Mouse (Mus musculus) natural killer cell, adult 2 months (primary cell): ENCODE measurements around the gene H2-DMb2.

ENCODE experiments used
- DNase-seq, 2 experiments: peaks; one replicate each; pipeline ENCODE4 v3.0.0; 2022; ENCODE audit warnings: low spot score in 2 of 2

The H2-DMb2 gene

DNA sequence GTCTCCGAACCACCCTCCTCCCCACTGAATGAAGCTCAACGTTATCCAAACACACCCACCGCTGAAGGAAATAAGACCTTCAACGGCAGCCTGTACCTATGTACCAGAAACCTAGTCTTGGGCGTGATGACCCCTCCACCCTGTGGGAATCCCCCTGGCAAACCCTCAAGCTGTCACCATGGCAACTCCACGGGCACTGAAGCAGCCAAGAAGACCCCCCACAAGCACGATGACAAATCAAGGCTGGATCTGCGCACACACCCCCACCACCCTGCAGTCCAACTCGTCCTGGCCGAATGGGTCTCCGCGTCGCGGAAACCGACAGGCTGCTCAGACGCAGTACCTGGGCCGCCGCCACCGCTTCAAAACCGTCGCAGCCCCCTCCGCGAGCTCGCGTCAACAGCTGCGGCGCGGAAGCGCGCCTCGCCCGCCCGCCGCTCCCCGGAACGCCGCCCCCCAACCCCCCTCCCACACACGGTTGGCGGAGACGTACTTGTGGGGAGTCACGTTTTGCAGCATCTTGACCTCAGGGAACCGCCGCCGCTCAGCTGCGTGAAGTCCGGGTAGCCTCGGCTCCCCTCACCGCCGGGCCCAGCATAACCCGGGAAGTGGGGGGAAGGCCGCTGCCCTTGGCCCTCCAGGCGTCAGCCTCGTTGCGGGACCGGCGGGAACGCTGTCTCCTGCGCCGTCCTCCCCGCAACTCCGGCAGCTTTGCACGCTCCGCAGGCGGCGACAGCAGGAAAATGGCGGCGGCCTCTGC is 24.8 kb upstream of the H2-DMb2 start:
- DNase-seq, result peak; percentile 55 to 59

DNA sequence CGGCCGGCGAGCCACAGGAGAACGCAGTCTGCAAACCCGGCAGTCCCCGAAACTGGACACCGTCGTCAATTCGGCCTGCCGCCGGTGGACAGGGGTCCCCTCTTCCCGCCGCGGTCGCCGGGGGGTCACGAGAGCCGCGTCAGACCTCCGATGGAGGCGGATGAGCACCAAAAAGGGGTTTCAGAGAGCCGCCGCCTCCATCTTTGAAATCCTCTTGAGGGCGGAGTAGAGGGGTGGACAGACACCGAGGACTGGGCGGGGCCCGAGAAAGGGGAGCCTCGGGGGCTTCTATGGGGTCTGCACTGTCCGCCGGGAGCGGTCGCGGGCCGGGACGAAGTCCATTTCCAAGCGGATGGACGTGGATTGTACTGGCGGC is 24.2 kb upstream of the H2-DMb2 start:
- DNase-seq, result no peak

DNA sequence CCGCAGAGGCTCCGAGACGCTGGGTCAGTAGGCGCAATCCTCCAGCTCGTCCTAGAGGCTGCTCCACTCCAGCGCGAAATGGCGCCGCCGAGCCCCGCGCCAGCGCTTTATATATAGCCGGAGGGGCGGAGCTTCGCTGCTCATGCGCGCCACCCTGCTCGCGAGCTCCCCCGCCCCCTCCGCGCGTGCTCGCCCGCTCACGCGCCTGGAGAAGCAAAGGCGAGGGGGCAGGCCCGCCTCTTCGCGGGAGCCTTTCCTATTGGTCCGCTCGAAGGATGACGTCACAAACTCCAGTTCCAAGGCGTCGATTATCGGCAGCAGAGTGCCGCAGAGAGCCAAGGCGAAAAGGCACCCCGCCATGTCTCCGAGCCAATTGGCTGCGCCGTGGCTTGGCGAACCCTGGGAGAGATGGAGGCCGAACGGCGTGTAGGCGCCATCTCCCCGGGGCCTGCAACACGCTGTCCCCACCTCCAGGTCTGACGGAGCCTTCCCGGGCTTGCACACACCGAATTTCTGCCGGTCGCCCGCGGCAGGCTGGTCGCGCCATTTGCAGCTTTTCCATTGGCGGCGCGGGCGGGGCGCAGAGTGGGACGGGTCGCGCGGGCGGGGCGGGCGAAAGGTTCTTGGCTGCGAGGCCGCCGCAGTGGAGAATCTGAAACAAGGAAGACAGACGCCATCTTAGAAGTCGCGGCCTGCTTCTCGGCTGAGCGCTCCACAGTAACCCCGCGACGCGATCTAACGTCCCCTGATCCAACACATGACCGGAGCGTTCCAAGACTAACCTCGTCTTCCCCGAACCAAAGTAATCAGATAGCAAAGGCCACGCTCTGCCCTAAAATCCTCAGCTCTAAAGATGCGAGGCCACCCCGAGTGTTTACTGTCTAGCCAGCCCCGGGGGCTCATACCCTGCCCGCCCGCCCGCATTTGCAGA is 23.6 kb upstream of the H2-DMb2 start, which contains the start of gene H2-DMa:
H2-DMa (plus strand) TSS at position 293 of the 931 bp plus-strand sequence.
- peak; percentile 97 to 98 for DNase-seq

DNA sequence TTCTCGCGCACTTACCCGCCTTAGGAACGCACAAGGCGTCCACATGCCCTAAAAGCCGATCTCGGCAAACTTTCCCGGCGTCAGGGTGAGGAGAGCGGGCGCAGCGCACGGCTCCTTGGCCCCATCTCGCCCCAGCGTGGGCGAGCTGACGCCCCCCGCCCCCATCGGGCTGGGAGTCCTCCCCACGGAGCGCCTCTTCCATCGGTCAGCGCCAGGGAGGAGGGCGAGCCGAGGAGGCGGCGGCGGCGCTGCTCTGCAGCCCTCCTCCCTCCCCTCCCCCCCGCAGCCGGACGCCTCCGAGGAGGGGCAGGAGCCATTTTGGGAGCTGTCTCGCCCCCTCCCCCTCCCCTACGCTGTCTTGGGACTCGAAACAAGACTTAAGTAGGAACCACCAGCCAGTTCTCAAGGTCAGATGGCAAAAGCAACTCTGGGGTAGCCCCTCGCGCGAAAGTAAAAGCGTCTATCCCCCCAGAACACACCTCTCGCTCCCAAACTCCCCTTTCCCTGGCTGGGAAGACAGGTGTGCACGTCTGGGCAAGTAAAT is 22.9 kb upstream of the H2-DMb2 start:
- DNase-seq, result peak; percentile 57 to 68

DNA sequence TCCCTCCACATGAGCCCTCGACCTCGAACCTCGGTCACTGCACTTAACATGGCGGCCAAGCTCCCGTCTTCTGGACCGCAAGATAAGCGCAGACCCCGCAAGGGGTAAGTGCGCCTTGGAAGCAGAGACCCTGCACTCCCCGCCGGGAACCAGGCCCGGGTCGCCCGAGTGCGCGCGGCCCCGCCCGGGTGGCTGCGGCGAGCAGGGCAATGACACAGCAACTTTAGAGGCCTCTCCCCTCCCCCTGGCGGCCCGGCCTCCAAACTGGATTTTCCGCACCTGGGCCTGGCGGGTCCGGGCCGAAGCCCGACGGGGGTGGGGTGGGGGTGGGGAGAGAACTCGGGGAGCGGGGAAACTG is 22.3 kb upstream of the H2-DMb2 start:
- DNase-seq, result peak; percentile 70 to 76

DNA sequence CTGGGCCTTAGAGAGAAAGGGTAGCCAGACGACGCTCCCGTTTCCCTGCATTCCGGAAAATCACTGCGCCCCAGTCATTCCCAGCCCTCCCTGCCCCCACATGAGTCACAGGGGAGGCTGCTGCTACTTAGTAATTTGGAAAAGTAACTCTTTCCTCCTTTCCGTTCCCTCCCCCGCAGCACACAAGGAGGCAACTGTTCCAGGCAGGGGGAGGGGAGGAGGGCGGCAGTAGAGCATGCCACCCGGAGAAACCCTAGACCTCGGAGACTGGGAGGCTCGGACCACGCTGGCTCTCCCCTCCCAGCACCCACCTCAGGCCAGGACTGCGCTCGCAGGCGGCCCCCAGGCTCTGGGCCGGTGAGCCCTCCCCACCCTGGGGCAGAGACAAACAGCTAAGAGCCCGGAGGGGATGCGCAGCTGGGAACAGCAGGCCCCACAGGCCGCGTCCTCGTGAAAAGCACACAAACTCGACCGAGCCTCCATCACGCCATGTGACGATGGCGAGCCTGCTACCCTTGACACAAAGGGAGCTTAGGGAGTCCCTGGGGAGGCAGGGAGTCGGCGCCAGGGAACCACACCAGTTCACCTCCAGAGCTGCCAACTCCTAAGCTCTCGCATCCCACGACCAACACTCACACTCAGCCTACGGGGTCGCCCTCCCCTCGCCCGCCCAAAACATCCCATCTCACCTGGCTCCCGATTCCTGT is 21.8 kb upstream of the H2-DMb2 start:
- DNase-seq, result peak; percentile 43 to 53

DNA sequence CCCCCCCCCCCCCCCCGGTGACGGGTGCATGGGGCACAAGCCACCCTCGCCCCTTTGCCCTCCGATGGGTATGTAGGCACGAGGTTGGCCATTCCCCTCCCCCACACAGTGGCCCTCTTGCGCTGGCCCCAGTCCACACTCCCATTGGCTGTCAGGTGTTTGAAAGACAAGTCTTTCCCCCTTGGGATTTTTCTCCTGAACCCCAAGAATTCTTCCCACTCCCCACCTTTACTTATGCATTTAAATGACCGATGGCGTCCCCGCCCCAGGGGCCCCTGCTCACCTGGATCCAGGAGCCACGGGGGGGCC is 21.3 kb upstream of the H2-DMb2 start:
- peak in 1 of 2 experiments; percentile 41 for DNase-seq

DNA sequence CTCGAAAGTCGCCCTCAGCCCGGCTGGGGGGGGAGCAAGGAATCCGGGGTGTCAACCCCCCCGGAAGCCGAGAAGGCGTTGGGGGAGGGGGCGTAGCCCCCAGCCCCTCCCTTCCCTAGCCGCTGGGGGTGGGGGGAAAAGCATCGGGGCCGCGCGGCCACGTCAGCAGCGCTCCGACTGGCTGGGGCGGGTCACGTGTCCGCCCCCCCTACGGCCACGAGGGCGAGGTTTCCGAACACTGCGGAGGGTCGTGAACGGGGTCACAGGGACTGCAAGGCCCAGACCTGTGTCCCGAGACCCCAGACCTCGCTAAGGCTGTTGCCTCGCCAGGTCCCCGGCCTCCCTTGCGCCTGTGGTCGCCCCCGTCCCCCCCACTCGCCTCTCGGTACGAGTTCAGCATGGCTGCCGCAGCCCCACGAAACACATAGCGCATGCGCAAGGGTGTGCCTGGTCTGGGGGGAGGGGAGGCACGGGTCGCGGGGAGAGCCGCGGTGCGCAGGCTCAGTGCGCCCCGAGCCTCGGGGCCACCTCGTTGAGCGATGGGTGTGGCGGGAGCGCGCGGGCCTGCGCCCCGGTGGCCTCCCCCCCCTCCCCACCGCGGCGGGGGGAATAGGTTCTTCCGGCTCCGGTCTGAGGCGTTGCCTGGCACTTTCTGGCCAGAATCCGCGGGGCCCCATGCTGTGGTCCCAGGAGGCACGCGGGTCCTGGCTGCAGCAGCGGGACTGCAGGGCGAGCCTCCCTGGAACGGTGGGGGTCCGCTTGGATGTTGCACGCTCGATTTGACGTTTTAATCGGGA is 20.7 kb upstream of the H2-DMb2 start, which contains the start of gene Brd2:
Brd2 (minus strand) TSS at position 447 of the 797 bp plus-strand sequence.
- peak; percentile 96 to 97 for DNase-seq

DNA sequence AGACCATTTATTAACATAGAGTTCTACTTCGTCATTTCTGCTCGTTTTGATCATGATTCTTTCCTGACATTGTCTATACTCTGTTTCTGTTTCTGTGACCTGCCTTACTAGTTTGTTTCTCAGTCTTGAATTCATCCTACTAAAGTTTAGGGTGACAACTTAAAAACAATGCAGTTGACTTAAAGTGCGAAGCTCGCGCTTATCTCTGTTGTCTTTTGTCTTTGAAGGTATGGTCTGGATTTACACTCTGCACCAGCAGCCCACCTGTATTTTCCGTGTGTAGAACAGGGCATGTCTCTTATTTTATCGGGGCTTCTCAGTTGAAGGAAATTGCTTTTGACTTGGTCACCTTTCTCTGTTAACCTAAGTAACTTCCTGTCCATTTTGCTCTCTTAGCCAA is 20.0 kb upstream of the H2-DMb2 start:
- DNase-seq, result no peak

DNA sequence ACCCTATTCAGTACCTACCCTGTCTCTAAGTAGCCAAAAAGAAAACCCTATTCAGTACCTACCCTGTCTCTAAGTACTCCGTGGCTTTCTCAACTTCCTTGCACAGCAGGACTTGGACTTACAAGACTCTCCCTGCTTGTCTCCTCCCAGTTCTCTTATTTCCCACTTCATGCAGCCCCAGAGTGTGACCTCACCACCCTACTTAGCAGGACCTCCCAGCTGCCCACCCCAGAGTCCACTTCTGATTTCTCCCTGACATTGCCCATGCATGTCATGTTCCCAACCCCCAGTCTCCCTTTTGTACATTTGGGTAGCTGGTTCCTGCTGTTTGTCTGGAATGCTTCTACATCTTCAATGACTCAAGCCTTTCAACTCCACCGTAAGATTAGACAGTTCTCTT is 19.6 kb upstream of the H2-DMb2 start:
- DNase-seq, result no peak

DNA sequence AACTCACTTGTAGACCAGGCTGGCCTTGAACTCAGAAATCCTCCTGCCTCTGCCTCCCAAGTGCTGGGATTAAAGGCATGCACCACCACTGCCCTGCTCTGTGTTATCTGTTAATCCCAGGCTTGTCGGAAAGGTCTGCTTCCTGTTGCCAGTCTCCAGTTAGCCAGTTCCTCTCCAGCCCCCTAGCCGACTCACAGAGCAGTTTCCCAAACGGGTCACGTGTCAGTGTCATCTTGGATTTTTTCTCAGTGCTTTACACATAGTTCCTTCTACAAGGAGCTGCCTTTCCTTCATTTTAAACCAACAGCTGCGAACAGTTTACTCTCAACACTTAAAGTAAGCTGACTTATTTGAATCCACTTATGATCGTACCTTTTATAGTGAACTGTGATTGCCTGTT is 18.5 kb upstream of the H2-DMb2 start:
- no peak for DNase-seq

DNA sequence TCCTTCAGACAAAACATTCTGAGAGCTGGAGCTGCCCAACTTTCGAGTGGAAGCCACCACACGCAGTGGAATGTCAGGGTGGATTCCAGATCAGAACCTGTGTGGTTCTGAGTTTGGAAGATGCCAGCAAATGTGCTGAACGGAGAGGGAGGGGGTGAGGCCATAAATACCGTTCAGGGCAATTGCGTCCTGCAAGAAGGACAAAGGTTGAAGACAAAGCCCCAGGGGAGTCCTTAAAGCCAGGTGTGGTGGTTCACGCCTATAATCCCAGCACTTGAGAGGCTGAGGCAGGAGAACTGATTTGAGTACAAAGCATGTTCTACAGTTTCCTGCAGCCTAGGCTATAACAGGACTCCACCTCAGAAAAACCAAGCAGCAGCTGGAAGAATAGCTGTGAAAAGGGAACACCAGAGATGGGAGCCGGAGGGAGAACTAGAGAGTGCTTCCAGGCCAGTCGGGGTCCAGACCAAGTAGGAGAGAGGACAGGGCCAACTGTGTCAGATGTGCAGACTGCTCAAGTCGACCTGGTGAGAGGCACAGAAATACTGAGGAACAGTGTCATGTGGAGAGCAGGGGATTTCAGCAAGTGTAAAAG is 16.2 kb upstream of the H2-DMb2 start:
- no peak for DNase-seq

DNA sequence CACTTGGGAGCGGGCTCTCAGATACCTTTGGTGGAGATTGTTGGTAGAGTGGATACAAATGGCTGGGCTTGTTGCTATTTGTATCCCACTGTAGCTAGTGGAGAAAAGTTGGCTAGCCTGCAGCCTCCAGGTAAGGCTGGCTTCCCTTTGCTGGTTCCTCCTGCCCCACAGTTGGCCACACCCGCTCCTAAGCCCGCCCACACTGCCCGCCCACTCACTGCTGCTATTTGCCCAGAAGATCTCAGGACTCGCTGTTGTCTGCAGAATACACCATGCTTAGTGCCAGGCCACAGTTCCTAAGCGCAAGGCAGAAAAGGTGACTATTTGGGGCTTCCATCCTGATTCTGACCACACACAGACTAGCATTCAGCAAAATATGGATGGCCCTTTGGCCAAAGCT is 15.6 kb upstream of the H2-DMb2 start:
- DNase-seq, result peak; percentile 42 to 70

DNA sequence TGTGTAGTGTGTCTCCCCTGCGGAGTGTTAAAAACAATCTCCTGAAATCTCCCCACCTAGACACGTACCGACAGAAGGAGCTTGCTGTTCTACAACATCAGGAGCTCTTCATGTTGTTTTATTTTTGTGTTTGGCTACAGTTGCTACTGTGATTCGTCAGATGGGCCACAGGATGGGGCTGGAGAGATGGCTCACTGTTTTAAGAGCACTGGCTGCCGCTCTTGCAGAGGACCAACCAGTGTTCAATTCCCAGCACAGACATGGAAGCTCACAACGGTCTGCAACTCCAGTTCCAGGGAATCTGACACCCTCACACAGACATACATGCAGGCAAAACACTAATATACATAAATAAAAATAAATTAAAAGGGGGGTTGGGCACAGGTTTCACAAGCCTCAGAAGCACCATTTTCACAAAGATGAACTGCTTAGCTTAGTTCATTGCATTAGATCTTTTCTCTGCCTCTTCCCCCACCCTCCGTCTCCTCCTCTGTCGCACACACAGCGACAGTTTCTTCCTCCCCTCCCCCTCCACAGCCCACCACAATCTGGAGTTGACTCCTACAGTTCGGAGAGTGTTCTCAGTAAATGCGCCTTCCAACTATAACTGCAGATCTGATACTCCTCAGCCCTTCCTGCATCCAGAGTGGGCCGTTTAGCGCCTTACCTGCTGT is 14.7 kb upstream of the H2-DMb2 start:
- DNase-seq, result no peak

DNA sequence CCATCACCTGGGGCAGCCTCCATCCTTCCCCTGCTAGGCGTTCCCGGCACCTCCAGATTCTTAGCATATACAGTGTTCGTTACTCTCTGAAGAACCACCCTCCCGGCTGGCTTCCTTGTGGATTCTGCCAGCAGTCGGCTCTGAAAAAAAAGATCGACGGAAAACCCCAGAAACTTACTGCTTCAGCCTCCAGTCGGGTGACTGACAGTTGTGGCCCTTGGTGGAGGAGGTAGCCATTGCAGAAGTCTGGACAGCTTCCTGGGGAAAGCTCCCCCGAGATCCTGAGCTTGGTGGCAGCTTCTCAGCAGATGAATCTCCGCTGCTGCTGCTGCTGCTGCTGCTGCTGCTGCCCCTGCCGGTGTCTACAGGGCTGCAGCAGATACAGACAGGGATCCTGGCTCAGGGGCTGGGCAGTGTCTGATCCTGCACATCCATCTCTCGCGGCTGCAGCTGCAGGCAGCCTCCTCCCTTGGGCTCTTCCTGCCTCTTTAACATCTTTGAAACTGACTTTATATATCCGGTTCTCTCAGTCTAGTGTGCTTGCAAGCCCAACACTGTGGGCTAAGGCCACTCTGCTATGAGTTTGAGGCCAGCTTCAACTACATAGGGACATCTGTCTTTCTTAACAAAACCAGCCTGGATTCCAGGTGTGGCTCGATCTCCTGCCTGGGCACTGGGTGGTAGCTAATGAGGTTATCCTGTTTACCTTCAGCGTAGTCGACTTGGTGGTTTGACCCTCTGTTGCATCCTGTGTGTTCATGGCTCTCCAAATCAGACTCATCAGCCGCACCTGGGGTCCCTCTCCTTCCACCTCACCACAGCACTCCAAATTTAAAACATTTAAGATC is 13.9 kb upstream of the H2-DMb2 start:
- no peak for DNase-seq

DNA sequence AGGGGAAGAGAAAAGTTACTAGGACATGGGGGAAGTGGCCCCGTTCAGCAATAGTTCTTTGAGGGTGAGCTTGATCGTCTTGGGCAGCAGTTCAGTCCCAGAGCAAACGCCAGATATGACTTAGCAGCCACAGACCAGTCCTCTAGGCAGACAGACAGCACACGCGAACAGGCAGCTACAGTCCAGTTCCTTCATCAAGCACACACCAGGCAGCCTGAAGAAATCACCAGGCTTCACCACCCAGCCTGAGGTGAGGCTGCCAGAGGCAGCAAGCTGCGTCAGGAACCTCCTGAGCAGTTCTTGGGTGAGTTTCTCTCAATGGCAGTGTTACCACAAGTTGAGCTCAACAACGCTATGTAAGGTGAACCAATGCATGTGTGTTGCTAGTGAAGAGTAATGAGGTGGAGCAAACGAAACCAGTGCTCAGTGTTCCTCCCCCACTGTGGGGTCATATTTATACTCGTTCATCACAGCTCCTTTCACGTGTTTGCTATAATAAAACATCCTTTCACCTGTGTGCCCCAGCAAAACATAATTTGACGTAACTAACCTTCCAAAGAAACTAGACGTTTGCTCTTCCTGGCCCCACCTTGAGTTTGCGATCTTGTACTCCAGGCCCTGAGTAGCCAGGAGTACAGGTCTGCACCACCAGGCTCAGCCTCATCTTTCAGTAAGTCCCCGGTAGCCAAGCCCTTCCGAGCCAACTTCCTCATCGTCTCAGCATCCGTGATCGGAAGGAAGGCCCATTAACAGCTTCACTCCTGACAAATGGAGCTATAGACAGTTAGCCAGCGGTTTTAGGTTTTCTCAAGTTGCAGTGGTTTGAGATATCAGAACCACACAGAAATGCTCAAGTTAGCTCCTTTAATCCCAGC is 12.8 kb upstream of the H2-DMb2 start:
- DNase-seq, result no peak

DNA sequence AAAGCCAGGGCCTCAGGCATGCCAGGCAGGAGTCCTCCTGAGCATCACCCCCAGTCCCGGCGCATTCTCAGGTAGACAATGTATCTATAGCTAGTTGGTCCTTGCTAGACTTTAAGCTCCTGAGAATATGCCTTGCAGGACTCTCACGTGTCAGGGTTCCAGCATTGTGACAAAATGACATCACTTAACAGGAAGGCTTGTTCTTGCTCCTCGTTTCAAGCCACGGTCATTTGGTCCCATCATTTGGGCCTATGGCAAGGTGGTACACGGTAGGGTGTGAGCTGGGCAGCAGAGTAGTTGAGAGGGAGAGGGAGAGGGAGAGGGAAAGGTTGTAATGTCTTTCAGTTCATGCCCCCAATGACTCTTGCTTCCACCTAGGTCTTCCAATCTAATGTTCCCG is 11.2 kb upstream of the H2-DMb2 start:
- DNase-seq, result no peak

DNA sequence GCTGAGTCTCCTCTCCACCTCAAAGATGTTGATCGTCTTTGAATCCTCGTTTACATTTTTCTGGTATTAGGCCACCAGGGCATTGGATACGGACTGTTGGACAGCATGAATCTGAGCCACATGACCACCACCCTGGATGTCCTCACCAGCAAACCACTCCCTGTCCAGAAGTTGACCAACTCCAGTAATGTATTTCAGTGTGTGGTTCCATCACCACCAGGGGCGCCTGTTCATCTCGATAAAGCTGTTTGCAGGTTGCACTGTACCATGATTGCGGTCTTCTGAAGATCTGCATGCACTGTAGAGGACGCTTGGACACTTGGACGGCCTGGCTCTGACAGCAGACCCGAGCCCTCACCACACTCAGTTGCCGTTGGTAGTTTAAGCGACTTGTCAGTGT is 9.8 kb upstream of the H2-DMb2 start:
- no peak for DNase-seq
